Mouse (Mus musculus): ENCODE results near the gene Cmtm8.

DNA sequence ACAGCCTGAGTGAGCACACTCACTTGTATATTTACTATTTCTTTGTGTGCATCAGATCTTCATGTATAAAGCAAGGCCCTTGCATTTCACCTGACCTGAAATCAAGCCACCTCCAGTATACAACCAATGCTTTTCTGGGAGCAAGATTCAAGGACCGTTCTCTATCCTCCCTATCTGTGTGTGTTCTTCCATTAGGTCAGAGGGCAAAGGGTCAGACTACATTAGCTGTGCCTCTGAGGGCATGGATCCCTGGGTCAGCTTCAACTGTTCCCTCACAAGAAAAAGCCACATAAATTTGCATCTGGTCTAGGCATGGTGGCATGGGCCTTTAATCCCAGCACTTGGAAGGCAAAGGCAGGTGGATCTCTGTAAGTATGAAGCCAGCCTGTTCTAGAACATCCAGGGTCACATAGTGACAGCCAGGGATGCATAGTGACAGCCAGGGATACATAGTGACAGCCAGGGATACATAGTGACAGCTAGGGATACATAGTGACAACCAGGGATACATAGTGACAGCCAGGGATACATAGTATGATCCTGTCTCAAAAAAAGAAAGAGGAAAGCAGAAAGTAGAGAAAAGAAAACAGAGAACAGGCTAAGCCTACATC is 16.6 kb downstream of the Cmtm8 start:
- TF ChIP-seq CTCF (IDR thresholded peaks at IDR 0.05; ENCODE audit: borderline replicate concordance, extremely low read depth, insufficient read depth, insufficient read length) (no peak), POLR2A (IDR thresholded peaks at IDR 0.05; ENCODE audit: borderline replicate concordance, extremely low read depth, insufficient read depth, insufficient read length, poor library complexity, severe bottlenecking) (no peak)
